Mouse (Mus musculus) G1E (cell line): ENCODE measurements at regions not wholly inside any gene's neighbourhood (a gene's known extent, or its start where the extent isn't known, plus 50 kb on each side); places are given as distances from the start of the nearest gene placed in this dataset.

Experiments
- CTCF ChIP-seq: IDR thresholded peaks from 2 replicates; pipeline ENCODE4 v1.5.1; 2012; ENCODE audit warnings: low read depth, low read length, inconsistent platforms, mixed read lengths
- GATA1 ChIP-seq: IDR thresholded peaks from 2 replicates; pipeline ENCODE4 v1.6.1; 2012; ENCODE audit warnings: borderline replicate concordance, low read length, inconsistent platforms, mixed read lengths
- GATA2 ChIP-seq: IDR thresholded peaks from 2 replicates; pipeline ENCODE4 v1.6.1; 2012; ENCODE audit warnings: low read depth, low read length, inconsistent platforms, borderline replicate concordance
- POLR2AphosphoS5 ChIP-seq: IDR thresholded peaks from 2 replicates; pipeline ENCODE4 v1.6.1; 2012; ENCODE audit warnings: low read depth, low read length, inconsistent platforms; ENCODE audit not compliant: insufficient replicate concordance
- TAL1 ChIP-seq: conservative IDR thresholded peaks from 2 replicates; pipeline ENCODE4 v1.6.1; 2012; ENCODE audit warnings: low read depth, low read length, inconsistent platforms, mixed read lengths

DNA sequence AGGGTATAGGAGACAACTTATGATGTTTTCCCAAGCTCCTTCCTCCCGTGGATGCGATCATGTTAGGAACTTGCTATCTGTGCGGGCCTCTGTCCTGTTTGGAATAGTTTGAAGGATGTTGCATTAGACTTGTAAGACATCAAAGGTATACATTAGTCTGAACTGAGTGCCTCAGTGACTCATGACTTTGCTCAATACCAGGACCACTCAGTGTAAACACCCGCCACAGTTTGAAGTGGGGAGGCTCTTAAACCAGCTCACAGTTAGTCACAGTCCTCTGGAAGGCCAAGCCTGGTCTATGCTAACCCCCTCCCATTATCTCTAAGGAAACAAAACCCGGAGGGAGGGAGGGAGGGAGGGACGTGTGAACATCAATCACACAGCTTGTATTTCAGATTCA, 202.5 kb upstream of the Ccdc122 start:
- TF ChIP-seq CTCF, result no peak
- TF ChIP-seq TAL1, result no peak
- no peak for TF ChIP-seq GATA1
- no peak for TF ChIP-seq GATA2
- TF ChIP-seq POLR2AphosphoS5, result no peak
